13 mouse cellular contexts compared by ENCODE assay signal in genomic region chr12:100857791-100858190, GRCm38 (mm10). TPM values are rescaled to one million over a fixed set of nuclear protein-coding genes. Genes with fewer than 3 reads are reported as not detected.
DNase-seq lines count a peak whose midpoint lies in the region; ATAC-seq and TF ChIP-seq lines count a peak whose summit lies in the region.
"Had no signal": no experiment of that assay in that cellular context is flagged by ENCODE, and none has a peak within 500 bp of the region (broad histone marks: within the 10 kb centered on the region; RNA-seq: fewer than 3 reads in every experiment).

No protein-coding gene starts in this region.

- H3K4me3 ChIP-seq in cerebellum, adult 2 months (replicated peaks; ENCODE audit: insufficient read depth, low read depth, low read length) = peak overlapping the region; percentile 26
- no peak overlapping the region for H3K4me3 ChIP-seq in intestine, postnatal 0 days (ENCODE audit: low read depth, low read length)
- H3K4me3 ChIP-seq: neural tube, embryonic 13.5 days had no signal

- peak; percentile 69 for ATAC-seq in intestine, postnatal 0 days
- ATAC-seq: hindbrain, postnatal 0 days; Patski had no signal

- H3K27me3 ChIP-seq in cerebellum, adult 2 months (ENCODE audit: control insufficient read depth, insufficient read depth, low read length) = no peaks in the 10 kb centered on the region
- H3K27me3 ChIP-seq in intestine, postnatal 0 days (replicated peaks; ENCODE audit: control insufficient read depth, insufficient read depth, low read length) = no peaks in the 10 kb centered on the region
- H3K27me3 ChIP-seq: neural tube, embryonic 13.5 days; Patski had no signal

- no peak overlapping the region for H3K9ac ChIP-seq in intestine, postnatal 0 days (ENCODE audit: low read depth, low read length)
- H3K9ac ChIP-seq: neural tube, embryonic 13.5 days had no signal

- WGBS in cerebellum, adult 2 months = 22% methylated on average over 7 of the region's 7 CpGs
- 42% methylated on average over 7 of the region's 7 CpGs for WGBS in intestine, postnatal 0 days

- H3K9me3 ChIP-seq in intestine, postnatal 0 days (ENCODE audit: control insufficient read depth) = no peaks in the 10 kb centered on the region
- H3K9me3 ChIP-seq: neural tube, embryonic 13.5 days had no signal

- TF ChIP-seq POLR2A in cerebellum, adult 2 months (IDR thresholded peaks at IDR 0.05; ENCODE audit: borderline replicate concordance, insufficient read depth, low read length) = no peak

- TF ChIP-seq CTCF in cerebellum, adult 2 months (IDR thresholded peaks at IDR 0.05; ENCODE audit: borderline replicate concordance, insufficient read depth, low read depth, low read length) = no peak
- TF ChIP-seq CTCF in intestine, postnatal 0 days (IDR thresholded peaks at IDR 0.05; ENCODE audit: low read depth) = no peak

- H3K4me2 ChIP-seq in intestine, postnatal 0 days (replicated peaks; ENCODE audit: low read depth) = no peak overlapping the region
- H3K4me2 ChIP-seq: neural tube, embryonic 13.5 days had no signal

- H3K4me1 ChIP-seq in cerebellum, adult 2 months (ENCODE audit: control insufficient read depth, insufficient read depth, low read length) = peaks cover 5% of the 10 kb centered on the region; the same call in 1 of the 2 replicates
- 0 out of 2 replicates have a peak, but pooled peaks cover under 1% of the 10 kb centered on the region for H3K4me1 ChIP-seq in intestine, postnatal 0 days (replicated peaks; ENCODE audit: control insufficient read depth, insufficient read depth, low read length)
- H3K4me1 ChIP-seq: neural tube, embryonic 13.5 days had no signal

- no peak overlapping the region for H3K27ac ChIP-seq in cerebellum, adult 2 months (ENCODE audit: insufficient read depth, low read length)
- no peak overlapping the region for H3K27ac ChIP-seq in intestine, postnatal 0 days (ENCODE audit: low read depth, low read length)
- H3K27ac ChIP-seq: hindbrain, postnatal 0 days; neural tube, embryonic 13.5 days had no signal

- no peaks in the 10 kb centered on the region for H3K36me3 ChIP-seq in intestine, postnatal 0 days (ENCODE audit: control insufficient read depth, insufficient read depth)
- H3K36me3 ChIP-seq: neural tube, embryonic 13.5 days had no signal

- peak; percentile 54 for DNase-seq in CD4-positive helper T cell, adult 2 months (ENCODE audit: low read depth, low spot score)
- peak; percentile 80 to 87 for DNase-seq in cerebellum, adult 2 months
- DNase-seq in kidney, postnatal 36 days = peak; percentile 74 to 79
- DNase-seq in heart, adult 11 months = no peak
- no peak for DNase-seq in adrenal gland, adult (ENCODE audit: inconsistent age in 2 of 2, low spot score in 1 of 2)
- no peak for DNase-seq in ovary, adult 18-20 months (ENCODE audit: low spot score)
- no peak for DNase-seq in layer of hippocampus, adult 18-20 months (ENCODE audit: low spot score in 2 of 2)
- DNase-seq: left cerebral cortex, postnatal 4 days; right cerebral cortex, postnatal 14 days had no signal

RNA-seq across cellular contexts. Expression of gene Gpr68, which starts 50.2 kb away (rescaled TPM):
- polyA plus RNA-seq in cerebellum, adult 2 months (2012; rRNA removed) = 24.2 and 24.7 TPM in 2 replicates
- polyA plus RNA-seq in intestine, postnatal 0 days (2015; fragmentation: Nextera tagmentation; extraction: Ambion mirVana) = 0.31 TPM in 2 replicates
- 10 to 100 TPM; 18.7 to 21.5 TPM for total RNA-seq in layer of hippocampus, adult 18-20 months (2021)

Comparison
In these comparisons a context has a peak if more than half of its experiments do, and no peak if none do; other contexts are left out.
1. DNase-seq: peak in CD4-positive helper T cell, adult 2 months (single experiment), cerebellum, adult 2 months (2 of 2) and kidney, postnatal 36 days (2 of 2); none in heart, adult 11 months (single experiment), adrenal gland, adult (0 of 2), ovary, adult 18-20 months (single experiment) and layer of hippocampus, adult 18-20 months (0 of 2).
2. RNA of gene Gpr68, which starts 50.2 kb away (polyA plus RNA-seq): 24.2 to 24.7 TPM in cerebellum, adult 2 months; 0.31 TPM in intestine, postnatal 0 days; every median in the first group is over 10 times any median in the second.